Mouse (Mus musculus) forebrain, embryonic 10.5 days (tissue): Measurements from ENCODE around the gene Atp6v1g2. TPM values are rescaled to one million over a fixed set of nuclear protein-coding genes. Genes with fewer than 3 reads are reported as not detected.

Experiments
- DNase-seq: peaks from one replicate; pipeline ENCODE4 v3.0.0-alpha.2; 2017; ENCODE audit warnings: low spot score; ENCODE audit errors: extremely low spot score
- H3K27ac ChIP-seq: fragments of 300-500 bp; sonication (generic); 2 replicates; pipeline ENCODE4 v1.5.1; 2016; ENCODE audit warnings: mild to moderate bottlenecking
- H3K27me3 ChIP-seq: fragments of 300-500 bp; sonication (generic); 2 replicates; pipeline ENCODE4 v1.6.1; 2016; ENCODE audit warnings: mild to moderate bottlenecking; ENCODE audit not compliant: poor library complexity, severe bottlenecking
- H3K36me3 ChIP-seq: fragments of 300-500 bp; sonication (generic); replicated peaks from 2 replicates; pipeline ENCODE4 v1.6.1; 2016; ENCODE audit warnings: mild to moderate bottlenecking, moderate library complexity
- H3K4me1 ChIP-seq: fragments of 300-500 bp; sonication (generic); 2 replicates; pipeline ENCODE4 v1.6.1; 2016
- H3K4me3 ChIP-seq: fragments of 300-500 bp; sonication (generic); 2 replicates; pipeline ENCODE4 v1.5.1; 2016; ENCODE audit warnings: mild to moderate bottlenecking, moderate library complexity
- H3K9me3 ChIP-seq: fragments of 300-500 bp; sonication (generic); 2 replicates; pipeline ENCODE4 v1.6.1; 2016; ENCODE audit warnings: mild to moderate bottlenecking, moderate library complexity
- WGBS: fragments of 180-500 bp; shearing (Covaris S2); methylation state at CpG from one replicate; pipeline ENCODE4 v1.1.7; 2016; 5-methylcytosine and 5-hydroxymethylcytosine counted together
- polyA plus RNA-seq: library from polyadenylated mRNA; unstranded; fragments of >200 nt; fragmentation: Nextera tagmentation; extraction: Ambion mirVana; gene quantifications from 2 replicates; pipeline ENCODE4 v1.2.1, GENCODE M21; 2016

Gene Atp6v1g2
- polyA plus RNA-seq, 1 experiment from 2014 or later: 7.7 TPM

DNA sequence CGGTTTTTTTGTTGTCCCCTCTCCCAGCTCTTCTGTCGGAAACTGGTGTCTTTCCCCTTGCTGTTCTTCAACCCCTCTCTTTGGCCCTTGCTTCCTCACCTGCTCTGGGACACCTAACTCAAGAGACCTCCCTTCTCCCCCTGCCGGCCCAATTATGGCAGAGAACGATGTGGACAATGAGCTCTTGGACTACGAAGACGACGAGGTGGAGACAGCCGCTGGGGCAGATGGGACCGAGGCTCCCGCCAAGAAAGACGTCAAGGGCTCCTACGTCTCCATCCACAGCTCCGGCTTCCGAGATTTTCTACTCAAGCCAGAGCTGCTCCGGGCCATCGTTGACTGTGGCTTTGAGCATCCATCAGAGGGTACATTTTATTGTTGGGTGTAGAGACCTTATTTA, 9.6 kb downstream of the Atp6v1g2 start:
- Histone ChIP-seq H3K27ac (peak overlapping the region; percentile 99), H3K27me3 (no peaks in the 10 kb centered on the region), H3K36me3 (peaks cover 54% of the 10 kb centered on the region), H3K9me3 (no peaks in the 10 kb centered on the region), H3K4me1 (peaks cover 60% of the 10 kb centered on the region), H3K4me3 (peak overlapping the region; percentile 85)
- 20% methylated on average over 16 of the region's 16 CpGs for WGBS
- peak; percentile 41 for DNase-seq

DNA sequence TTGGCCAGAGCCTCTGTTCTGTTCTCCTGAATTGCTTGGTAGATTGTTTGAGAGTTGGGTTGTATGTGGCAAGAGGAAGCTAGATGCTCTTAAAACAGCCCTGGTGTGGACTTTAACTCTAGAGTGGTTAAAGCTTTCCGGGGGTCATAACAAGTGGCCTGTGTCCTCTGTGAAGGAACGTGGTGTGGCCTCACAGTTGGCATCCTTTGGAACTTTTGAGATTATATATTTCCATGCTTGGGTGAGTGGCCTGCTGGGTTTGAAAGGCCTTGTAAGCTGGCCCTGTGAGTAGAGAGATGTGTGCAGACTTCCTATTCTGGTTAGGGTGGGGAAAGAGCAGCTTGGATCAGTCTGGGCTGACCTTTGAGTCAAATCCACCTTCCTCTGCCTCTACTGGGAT, 11.5 kb downstream of the Atp6v1g2 start:
- Histone ChIP-seq H3K9me3 (no peaks in the 10 kb centered on the region), H3K4me3 (peak overlapping the region; percentile 85), H3K4me1 (peaks cover 59% of the 10 kb centered on the region), H3K36me3 (peaks cover 73% of the 10 kb centered on the region), H3K27ac (no peak overlapping the region), H3K27me3 (no peaks in the 10 kb centered on the region)
- WGBS: 80% methylated on average over 2 of the region's 2 CpGs
- DNase-seq: no peak

DNA sequence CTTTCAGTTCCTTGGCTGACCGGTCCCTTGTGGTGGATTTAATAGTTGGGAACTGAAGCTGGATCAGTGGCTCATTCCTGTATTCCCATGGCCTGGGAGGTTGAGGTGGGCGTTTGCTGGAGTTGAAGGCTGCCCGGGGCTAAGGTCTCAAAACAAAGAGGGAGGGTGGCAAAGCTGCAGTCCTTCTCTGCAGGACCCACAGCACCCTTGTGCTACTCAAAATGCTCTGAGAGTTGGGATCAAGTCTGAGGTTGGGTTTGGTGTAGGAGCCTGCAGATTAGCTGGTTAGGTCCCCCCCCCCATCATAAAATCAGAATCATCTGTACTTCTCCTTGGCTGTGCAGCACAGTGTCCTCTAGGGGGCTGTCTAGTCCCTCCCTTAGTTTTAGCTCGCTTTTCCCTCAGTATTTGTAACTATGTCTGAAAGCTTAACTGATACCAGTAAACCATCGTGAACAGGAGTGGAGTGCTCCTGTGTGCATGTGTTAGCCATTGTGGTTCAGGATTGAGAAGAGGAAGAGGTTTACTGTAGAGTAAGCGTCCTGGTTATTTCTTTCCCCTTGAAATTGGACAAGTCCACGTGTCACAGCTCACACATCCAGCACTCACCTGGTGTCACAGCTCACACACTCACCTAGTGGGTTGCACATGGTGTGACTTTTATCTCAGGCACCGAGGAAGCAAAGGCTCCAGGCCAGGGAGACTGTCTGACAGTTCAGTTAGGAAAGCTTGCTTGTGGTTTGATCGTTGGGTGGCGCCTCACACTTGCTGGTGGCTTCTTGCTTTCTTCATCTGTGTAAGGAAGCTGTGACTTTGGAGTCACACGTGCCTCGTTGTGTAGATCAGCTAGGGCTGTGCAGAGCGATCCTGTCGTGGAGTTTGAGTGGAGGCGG, 12.5 kb downstream of the Atp6v1g2 start:
- 90% methylated on average over 15 of the region's 15 CpGs for WGBS
- Histone ChIP-seq H3K27me3 (no peaks in the 10 kb centered on the region), H3K4me1 (peaks cover 49% of the 10 kb centered on the region), H3K9me3 (no peaks in the 10 kb centered on the region), H3K4me3 (peak overlapping the region; percentile 85; the same call in 1 of the 2 replicates), H3K27ac (no peak overlapping the region), H3K36me3 (peaks cover 83% of the 10 kb centered on the region)
- no peak for DNase-seq

DNA sequence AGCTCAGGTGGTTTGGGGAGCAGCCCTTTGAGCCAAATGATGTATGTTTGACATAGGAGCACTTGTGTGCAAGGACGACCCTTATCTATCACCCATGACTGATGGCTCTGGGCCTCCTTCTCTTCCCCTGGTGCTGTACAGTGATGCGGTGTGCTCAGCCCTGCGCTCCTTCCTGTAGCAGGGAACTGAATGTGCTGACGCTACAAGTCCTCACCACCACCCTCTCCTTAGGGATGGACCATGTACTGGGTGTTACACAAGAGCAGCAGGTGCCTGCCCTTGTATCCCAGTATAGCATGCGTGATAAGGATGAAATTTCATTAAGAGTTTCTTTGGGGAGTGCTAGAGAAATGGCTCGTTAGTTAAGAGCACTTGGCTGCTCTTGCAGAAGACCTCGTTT, 13.7 kb downstream of the Atp6v1g2 start:
- WGBS: 93% methylated on average over 7 of the region's 7 CpGs
- Histone ChIP-seq H3K36me3 (peaks cover 95% of the 10 kb centered on the region), H3K27ac (no peak overlapping the region), H3K4me1 (peaks cover 44% of the 10 kb centered on the region), H3K27me3 (no peaks in the 10 kb centered on the region), H3K4me3 (no peak overlapping the region), H3K9me3 (no peaks in the 10 kb centered on the region)
- DNase-seq: no peak

DNA sequence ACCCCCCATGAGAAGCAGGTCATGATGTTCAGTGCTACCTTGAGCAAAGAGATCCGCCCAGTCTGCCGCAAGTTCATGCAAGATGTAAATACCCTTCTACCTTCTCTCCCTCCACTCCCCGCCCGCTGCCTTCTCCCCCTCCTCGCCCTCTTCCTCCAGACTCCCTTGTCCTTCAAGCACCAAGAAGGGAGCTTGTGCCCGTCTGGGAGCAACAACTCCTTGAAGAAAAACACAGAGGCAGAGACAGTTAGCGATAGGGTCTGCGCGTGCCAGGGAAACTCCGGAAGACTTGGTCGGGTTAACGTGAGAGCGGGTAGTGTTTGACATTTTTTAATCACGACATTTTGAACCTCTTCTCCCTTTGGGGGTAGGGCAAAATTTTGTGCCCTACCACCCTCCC, 15.5 kb downstream of the Atp6v1g2 start:
- 94% methylated on average over 14 of the region's 14 CpGs for WGBS
- Histone ChIP-seq H3K36me3 (peaks cover 100% of the 10 kb centered on the region), H3K4me1 (peaks cover 33% of the 10 kb centered on the region), H3K27me3 (no peaks in the 10 kb centered on the region), H3K9me3 (no peaks in the 10 kb centered on the region), H3K4me3 (no peak overlapping the region), H3K27ac (no peak overlapping the region)
- no peak for DNase-seq

DNA sequence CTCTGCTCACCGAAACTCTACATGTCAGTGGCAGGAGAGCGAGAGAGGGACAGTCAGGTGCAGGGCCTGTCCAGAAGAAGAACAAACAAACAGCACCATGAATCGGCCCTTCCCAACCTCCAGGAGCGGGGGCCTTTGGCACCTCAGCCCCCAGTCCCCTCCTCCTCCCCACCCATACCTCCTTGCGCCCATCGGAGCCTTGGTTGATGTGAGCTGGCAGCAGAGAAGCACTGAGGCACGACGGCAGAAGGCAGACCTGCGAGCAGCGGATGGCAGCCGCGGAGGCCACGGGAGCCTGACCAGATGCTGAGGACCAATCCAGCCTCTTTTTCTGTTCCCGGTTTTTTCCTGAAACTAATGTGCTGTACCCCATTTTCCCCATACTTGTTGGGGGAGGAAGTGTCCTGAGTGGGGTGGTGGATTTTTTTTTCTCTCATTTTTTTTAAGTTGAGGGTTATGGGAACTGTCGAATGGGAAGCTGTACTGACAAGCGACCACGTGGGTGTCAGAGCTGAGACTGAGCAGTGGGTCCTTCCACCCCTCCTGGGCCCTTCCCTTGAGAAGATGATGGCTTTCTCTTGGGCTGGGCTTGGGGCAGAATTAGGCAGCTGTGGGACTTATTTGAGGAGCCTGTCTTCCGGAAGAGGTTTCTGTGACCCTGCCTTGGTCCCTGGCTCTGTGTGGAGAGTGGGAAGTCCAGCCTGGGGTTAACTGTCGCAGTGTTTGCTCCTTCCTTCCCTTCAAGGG, 16.2 kb downstream of the Atp6v1g2 start:
- no peak for DNase-seq
- Histone ChIP-seq H3K27ac (no peak overlapping the region), H3K27me3 (no peaks in the 10 kb centered on the region), H3K4me1 (peaks cover 26% of the 10 kb centered on the region), H3K36me3 (peaks cover 100% of the 10 kb centered on the region), H3K9me3 (no peaks in the 10 kb centered on the region), H3K4me3 (no peak overlapping the region)
- 94% methylated on average over 19 of the region's 19 CpGs for WGBS

DNA sequence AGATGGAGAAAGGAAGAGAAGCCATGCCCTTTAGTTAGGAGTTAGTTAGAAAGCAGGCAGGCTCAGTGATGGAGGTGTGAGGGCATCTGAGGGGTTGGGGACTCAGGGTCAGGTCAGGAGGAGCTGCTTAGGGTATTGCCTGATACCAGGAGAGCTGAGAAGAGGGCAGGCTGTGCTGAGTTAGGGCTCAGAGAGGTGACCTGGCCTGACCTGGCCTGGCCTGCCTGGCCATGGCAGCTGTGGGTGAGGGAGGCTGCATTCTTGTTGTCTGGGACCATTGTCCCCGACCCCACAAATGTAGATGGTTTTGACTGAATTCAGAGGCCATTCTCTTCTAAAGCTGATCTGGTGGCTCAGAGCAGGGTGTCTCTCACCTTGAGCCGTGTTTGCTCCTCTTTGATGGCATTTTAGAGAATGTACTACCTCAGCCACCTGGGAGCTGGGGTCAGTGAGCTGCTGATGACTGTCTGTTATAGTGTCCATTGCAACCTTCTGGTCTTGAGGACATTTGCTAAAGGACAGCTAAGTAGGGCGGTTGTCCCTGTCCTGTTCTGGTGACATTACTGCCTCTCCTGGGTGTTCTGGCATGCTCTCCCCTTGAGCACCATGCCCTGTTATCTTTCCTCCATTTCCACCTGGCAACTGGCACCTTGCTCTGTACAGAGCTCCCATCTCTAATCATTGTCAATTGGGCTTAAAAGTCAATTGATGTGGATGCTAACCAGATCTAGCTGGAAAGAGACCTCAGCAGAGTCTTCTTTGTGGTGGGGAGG, 17.1 kb downstream of the Atp6v1g2 start:
- no peak overlapping the region for H3K27ac ChIP-seq

DNA sequence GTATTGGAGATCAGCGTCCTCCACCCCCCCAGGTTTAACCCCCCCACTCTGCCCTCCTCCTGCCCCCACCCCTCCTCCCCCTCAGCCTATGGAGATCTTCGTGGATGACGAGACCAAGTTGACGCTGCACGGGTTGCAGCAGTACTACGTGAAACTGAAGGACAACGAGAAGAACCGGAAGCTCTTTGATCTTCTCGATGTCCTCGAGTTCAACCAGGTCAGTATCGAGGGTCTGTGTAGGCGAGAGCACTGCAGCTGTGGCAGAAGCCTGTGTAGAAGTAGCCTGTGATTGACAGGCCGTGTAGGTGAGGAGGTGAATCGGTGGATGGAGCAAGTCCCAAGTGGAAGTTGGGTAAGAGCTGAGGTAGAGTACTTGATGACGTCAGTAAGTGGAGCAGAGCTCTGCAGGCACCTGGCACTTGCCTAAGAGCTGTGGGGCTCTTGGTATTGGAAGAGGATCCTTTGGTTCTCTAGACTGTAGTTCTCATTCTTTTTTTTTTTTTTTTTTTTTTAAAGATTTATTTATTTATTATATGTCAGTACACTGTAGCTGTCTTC, 17.8 kb downstream of the Atp6v1g2 start:
- Histone ChIP-seq H3K36me3 (peaks cover 84% of the 10 kb centered on the region), H3K4me3 (no peak overlapping the region), H3K9me3 (no peaks in the 10 kb centered on the region), H3K4me1 (peaks cover 10% of the 10 kb centered on the region), H3K27me3 (no peaks in the 10 kb centered on the region), H3K27ac (no peak overlapping the region)
- 91% methylated on average over 15 of the region's 15 CpGs for WGBS
- no peak for DNase-seq

More for the DNA sequence above, 17.1 kb downstream of the Atp6v1g2 start:
- peaks cover 17% of the 10 kb centered on the region for H3K4me1 ChIP-seq
- WGBS: 93% methylated on average over 3 of the region's 3 CpGs
- H3K9me3 ChIP-seq: no peaks in the 10 kb centered on the region
- H3K4me3 ChIP-seq: no peak overlapping the region
- no peak for DNase-seq
- peaks cover 91% of the 10 kb centered on the region for H3K36me3 ChIP-seq
- H3K27me3 ChIP-seq: no peaks in the 10 kb centered on the region

DNA sequence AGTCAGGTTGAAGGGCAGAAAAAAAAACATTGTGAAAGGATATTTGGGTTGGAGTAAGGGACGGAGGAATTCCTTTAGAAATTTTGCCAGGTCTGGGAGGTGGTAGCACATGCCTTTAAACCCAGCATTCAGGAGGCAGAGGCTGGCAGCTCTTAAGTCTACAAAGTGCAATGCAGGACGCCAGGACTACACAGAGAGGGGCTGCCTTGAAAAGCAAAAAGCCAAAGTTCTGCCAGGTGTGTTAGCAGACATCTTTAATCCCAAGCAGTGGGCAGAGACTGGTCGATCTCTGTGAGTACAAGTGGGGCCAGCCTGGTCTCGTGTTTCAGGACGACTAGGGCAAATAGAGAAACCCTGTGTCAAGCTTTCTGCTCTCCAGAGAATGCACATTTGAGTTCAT, 18.5 kb downstream of the Atp6v1g2 start:
- no peak for DNase-seq
- Histone ChIP-seq H3K36me3 (peaks cover 77% of the 10 kb centered on the region), H3K4me3 (no peak overlapping the region), H3K27me3 (peaks cover 6% of the 10 kb centered on the region), H3K9me3 (no peaks in the 10 kb centered on the region), H3K4me1 (0 out of 2 replicates have a peak, but pooled peaks cover 3% of the 10 kb centered on the region), H3K27ac (no peak overlapping the region)
- WGBS: 90% methylated on average over 5 of the region's 5 CpGs

DNA sequence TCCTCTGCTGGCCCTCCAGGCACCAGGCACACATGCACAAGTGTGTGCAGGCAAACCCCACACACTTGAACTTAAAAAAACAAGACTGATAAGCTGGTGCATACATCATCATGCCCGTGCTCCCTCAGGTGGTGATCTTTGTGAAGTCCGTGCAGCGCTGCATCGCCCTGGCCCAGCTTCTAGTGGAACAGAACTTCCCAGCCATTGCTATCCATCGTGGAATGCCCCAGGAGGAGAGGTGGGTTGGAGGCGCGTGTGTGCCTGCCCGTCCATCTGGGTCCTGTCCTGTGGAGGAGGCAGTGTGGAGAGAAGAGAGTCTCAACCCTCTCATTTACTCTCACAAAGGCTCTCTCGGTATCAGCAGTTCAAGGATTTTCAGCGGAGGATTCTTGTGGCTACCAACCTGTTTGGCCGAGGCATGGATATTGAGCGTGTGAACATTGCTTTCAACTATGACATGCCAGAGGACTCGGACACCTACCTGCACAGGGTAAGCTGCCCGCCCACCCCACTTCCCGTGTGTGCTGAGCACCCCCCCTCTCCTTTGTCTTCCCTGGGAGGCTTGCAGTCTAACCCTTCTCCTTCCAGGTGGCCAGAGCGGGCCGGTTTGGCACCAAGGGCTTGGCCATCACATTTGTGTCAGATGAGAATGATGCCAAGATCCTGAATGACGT, 19.3 kb downstream of the Atp6v1g2 start:
- Histone ChIP-seq H3K4me1 (0 out of 2 replicates have a peak, but pooled peaks cover under 1% of the 10 kb centered on the region), H3K4me3 (no peak overlapping the region), H3K27me3 (peaks cover 10% of the 10 kb centered on the region), H3K9me3 (no peaks in the 10 kb centered on the region), H3K36me3 (peaks cover 69% of the 10 kb centered on the region), H3K27ac (no peak overlapping the region)
- 91% methylated on average over 18 of the region's 18 CpGs for WGBS
- no peak for DNase-seq

DNA sequence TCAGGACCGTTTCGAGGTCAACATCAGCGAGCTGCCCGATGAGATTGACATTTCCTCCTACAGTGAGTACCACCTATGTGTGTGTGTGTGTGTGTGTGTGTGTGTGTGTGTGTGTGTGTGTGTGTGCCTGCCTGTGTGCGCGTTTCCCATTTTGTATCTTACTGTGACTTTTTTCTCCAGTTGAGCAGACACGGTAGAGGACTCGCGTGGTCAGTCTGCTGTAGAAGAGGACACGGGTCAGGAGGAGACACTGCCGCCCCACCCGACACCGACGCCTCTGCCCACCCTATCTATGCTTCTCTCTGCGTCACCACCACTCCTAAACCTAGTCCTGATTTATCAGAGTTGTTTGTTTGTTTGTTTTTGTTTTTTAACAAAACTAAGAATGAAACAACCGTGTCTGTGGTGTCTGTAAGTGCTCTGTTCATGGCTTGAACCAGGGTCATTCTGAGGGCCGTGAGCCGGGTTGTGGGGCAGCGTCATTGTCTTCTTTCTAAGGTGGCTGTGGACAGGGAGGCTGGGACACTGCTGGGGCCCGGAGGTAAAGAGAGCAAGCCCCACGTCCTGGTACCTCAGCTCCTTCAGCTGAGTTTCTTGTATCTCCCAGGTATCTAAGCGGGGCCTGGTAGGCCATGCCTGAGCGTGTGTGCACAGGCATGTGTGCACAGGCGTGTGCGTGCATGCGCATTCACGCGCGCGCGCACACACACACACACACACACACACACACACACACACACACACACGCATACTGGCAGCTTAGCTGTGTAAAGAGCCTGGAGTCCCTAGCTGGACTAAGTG, 20.0 kb downstream of the Atp6v1g2 start:
- Histone ChIP-seq H3K4me3 (0 out of 2 replicates have a peak overlapping the region, but pooled peaks have one; percentile 2), H3K27ac (no peak overlapping the region), H3K4me1 (0 out of 2 replicates have a peak, but pooled peaks cover 4% of the 10 kb centered on the region), H3K36me3 (peaks cover 62% of the 10 kb centered on the region), H3K9me3 (no peaks in the 10 kb centered on the region), H3K27me3 (peaks cover 10% of the 10 kb centered on the region)
- no peak for DNase-seq
- WGBS: 92% methylated on average over 32 of the region's 32 CpGs
